Mouse (Mus musculus): Measurements from ENCODE around the gene Olfr1350. TPM values are rescaled to one million over a fixed set of nuclear protein-coding genes. Genes with fewer than 3 reads are reported as not detected.
A peak's percentile ranks its signal among the peaks of the same experiment; 100 is the strongest.
"Not testable (repeated sequence)": the region's sequence is repeated elsewhere in the genome, so short reads cannot be mapped to it uniquely, and the experiment has no call there.

The Olfr1350 gene
- not detected for total RNA-seq (2021)
- long read RNA-seq = 0 reads

DNA sequence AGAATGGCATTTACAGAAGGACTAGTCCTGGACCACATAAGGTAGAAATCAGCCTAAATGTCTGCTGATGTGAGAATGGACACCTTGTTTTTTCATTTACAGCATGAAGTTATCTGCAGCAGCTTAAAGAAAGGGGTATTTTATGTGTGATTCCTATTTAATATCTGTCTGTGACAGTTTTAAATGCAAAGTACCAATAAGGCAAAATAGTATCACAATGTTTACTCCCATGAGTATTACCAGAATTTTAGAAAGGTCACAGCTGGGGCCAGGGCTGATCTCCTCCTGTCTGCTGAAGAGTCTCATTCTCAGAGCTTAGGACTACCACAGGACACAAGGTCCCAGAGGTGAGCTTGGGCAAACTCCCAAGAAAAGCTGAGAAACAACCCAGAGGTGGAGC, at the start of gene Olfr1350:
Gene Olfr1350 (plus strand): TSS at position 301 of the 400 bp plus-strand sequence.
- no peak for DNase-seq (ENCODE audit: low spot score in 2 of 2)

GRCm38 (mm10) chr7:6521666-6522065, 43.0 kb upstream of the Olfr1350 start:
- DNase-seq (ENCODE audit: low spot score in 2 of 2) = no peak

GRCm38 (mm10) chr7:6522850-6523249, 41.8 kb upstream of the Olfr1350 start, which contains the start of gene Olfr1349:
TSS of gene Olfr1349 (minus strand) at chr7:6522950.
- DNase-seq (ENCODE audit: low spot score in 2 of 2) = no peak

- no peak for DNase-seq (ENCODE audit: low spot score in 2 of 2)
Observed at GRCm38 (mm10) chr7:6525001-6525400, 39.6 kb upstream of the Olfr1350 start.

DNA sequence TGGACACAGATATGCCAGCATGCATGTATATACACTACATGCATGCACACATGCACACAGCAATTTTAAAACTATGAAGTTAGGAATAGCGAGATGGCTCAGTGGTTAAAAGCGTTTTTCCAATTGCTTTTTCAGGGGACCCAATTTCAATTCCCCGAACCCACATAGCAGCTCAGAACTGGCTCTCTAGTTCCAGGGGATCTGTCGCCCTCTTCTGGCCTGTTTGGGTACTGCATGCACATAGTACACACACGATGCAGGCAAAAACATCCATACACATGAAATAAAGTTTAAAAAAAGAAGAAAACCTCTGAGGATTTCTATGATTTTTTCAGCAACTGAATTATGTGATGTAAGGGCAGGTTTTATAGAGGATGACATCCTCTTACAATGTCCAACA, 38.5 kb upstream of the Olfr1350 start:
- DNase-seq (ENCODE audit: low spot score in 2 of 2) = peak in 1 of 2 experiments; percentile 5

DNA sequence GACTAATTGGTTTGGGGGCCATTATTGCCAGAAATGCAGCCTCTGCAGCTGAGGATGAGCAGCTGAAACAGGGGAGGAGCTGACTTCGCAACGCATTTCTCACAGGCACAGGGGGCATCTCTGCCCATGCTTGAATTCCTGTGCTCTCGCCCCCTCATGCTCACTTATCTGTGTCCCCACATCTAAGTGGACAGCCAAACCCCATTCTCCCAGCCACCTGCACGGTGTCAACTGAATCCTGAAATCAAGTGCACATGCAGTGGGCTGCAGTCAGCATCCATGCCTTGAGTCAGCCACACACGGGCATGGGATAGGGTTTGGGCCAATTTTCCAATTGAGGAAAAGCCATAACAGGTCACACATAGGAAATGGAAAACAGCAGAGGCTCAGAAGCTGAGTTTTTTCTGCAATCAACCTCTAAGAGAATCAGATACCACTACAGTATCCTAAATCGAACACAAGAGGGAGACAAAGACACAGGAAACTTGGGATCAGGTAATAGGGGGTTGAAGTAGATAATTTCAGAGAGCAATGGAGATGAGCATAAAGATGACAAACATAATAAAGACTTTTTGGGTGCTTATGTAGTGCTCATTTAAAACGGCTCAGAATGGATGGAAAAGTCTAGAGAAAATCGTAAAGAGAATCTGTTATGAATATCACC, 21.6 kb downstream of the Olfr1350 start:
- peak in 1 of 2 experiments; percentile 45 for DNase-seq (ENCODE audit: low spot score in 2 of 2)

DNA sequence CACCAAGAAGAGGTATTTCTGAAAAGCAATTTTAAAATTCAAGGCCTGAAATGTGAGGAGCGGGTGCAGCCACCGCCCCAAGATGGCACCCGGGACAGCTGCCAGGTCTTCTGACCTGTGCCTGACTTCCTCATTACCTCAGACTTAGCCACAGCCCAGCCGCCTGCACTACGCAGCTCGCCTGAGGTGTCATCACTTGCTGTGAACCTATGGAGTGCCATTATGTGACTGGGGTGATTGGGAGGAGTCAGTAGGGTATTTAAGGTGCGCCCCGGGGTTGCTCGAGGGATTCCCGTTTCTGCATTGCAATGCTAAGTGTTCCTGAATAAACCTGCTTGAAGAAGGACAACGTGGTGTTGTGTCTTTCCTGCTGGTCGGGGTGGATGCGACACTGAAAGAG, 24.1 kb downstream of the Olfr1350 start:
- not testable (repeated sequence) for DNase-seq (ENCODE audit: low spot score in 2 of 2)

DNA sequence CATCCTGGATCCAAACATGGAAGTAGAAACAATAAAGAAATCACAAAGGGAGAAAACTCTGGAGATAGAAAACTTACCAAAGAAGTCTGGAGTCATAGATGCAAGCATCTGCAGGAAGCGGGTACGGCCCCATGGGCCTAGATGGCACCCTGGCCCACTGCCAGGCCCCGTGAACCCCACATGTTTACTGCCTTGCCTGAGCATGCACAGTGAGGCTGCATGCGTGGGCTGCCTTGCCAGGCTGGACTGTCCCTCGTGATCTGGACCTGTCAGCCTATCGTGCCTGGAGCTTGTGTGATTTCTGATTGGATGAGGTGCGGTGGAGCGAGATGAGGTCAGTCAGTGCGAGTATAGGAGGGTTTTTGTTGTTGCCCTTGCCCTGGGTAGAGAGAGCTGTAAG, 38.7 kb downstream of the Olfr1350 start:
- DNase-seq (ENCODE audit: low spot score in 2 of 2) = no peak

Other genes starting within 250 kb of the Olfr1350 start
- 10 to 100 TPM in 1 of 2 experiments, 1 to 10 TPM in 1; 9.8 to 10.1 TPM for gene Zfp583, start 233.6 kb upstream of the Olfr1350 start, total RNA-seq (2021)
- gene Gm3854, start 221.1 kb upstream of the Olfr1350 start, total RNA-seq (2021) = 1 to 10 TPM; 6.2 to 6.3 TPM
- 1 to 10 TPM; 4.8 to 6.9 TPM for gene Zfp78, start 201.6 kb upstream of the Olfr1350 start, total RNA-seq (2021)
- gene Zfp28, start 181.5 kb upstream of the Olfr1350 start, total RNA-seq (2021) = 1 to 10 TPM; 7.5 to 8.6 TPM
- gene Smim17, start 166.1 kb upstream of the Olfr1350 start, total RNA-seq (2021) = 10 to 100 TPM; 20.3 to 21.6 TPM
- under 1 TPM; 0.42 to 0.61 TPM for gene Gm20715, start 154.6 kb upstream of the Olfr1350 start, total RNA-seq (2021)
- gene Olfr1344, start 126.2 kb upstream of the Olfr1350 start, total RNA-seq (2021) = 1 to 10 TPM; 1.5 to 1.7 TPM
- gene Olfr1336, start 108.7 kb upstream of the Olfr1350 start, total RNA-seq (2021) = under 1 TPM in 1 of 2 experiments, not detected in 1; 0.05 TPM
- not detected for gene Olfr1346, start 97.7 kb upstream of the Olfr1350 start, total RNA-seq (2021)
- not detected for gene Olfr5, start 77.9 kb upstream of the Olfr1350 start, total RNA-seq (2021)
- gene Olfr1347, start 65.1 kb upstream of the Olfr1350 start, total RNA-seq (2021) = not detected
- gene Olfr1348, start 56.1 kb upstream of the Olfr1350 start, total RNA-seq (2021) = not detected
- gene Olfr1349, start 41.9 kb upstream of the Olfr1350 start, total RNA-seq (2021) = not detected
- gene Zim1, start 131.6 kb downstream of the Olfr1350 start, total RNA-seq (2021) = 1 to 10 TPM; 6.5 to 8.3 TPM
- gene Peg3, start 165.6 kb downstream of the Olfr1350 start, total RNA-seq (2021) = 100 to 1,000 TPM; 180 to 186 TPM
- 10 to 100 TPM; 27.4 to 31.6 TPM for gene Usp29, start 165.7 kb downstream of the Olfr1350 start, total RNA-seq (2021)

Data from layer of hippocampus, adult 18-20 months (tissue).